Mouse (Mus musculus): ENCODE results near the gene Dmd.
"Not testable (repeated sequence)": the region's sequence is repeated elsewhere in the genome, so short reads cannot be mapped to it uniquely, and the experiment has no call there.

The Dmd gene

DNA sequence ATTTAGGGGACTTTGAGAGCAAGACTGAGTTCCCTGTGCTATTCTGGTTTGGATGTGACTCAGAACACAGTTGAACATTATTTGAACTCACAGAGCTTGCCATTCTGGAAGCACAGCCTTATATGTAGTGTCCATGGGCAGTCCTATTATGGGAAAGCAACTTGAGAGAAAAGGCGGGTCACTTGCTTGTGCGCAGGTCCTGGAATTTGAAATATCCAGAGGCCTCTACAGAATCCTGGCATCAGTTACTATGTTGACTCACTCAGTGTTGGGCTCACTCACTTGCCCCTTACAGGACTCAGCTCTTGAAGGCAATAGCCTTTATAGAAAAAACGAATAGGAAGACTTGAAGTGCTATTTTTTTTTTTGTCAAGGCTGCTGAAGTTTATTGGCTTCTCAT is at the start of gene Dmd:
Dmd (plus strand) TSS at position 241 of the 400 bp plus-strand sequence.
- no peak for DNase-seq (ENCODE audit: extremely low spot score)

DNA sequence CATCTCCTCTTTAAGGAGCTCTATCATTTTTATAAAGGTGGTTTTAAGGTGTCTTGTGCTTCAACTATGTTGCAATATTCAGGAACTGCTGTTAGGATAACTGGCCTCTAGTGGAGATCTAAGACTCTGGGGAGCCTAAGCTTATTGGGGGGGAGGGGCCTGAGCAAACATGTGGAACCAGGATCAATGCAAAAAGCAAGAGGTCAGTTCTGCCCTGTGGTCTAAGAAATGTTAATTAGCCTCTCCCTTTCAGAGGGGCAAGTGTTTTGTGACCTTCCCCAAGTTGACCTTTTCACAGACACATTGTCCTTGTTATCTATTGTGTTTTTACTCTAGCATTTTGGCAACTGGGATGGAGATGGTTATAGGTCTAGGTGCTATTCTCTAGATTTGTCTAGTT is 47.2 kb upstream of the Dmd start:
- no peak for DNase-seq (ENCODE audit: extremely low spot score)

DNA sequence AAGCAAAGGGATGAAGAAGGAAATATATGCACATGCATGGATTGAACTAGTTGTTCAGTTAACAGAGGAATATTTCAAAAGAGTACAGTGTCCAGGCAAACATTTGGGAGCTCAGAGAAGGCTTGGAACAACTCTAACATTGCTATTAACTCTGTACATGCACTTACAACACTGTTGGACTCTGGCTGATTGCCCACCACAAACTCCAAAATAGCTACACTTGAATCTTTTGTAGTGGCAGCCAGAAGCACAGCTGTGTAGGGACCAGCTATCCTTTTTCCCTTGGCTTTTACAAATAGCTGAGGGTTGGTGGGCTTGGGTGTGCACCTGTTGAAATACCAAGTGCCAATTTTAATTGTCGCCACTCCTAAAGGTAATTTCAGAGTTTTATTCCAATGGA is 39.0 kb downstream of the Dmd start:
- DNase-seq (ENCODE audit: extremely low spot score) = no peak

DNA sequence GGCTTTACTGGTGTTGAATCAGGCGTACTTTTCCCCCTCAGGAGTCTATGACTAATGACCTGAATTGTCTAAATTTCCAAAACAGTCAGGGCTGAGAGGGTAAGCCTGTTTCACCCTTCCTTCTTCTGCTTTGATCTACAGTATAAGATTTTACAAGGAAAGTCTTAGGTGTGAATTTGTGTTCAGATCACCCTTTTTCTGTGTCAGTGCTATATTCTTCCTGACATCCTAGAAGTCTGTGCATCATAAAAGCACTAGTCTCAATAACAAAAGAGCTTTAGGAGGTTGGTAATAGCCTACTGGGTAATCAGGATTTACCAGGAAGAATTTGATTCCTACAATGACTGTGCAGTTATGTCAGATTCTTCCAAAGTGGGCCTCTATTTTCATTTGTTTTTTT is 101.5 kb downstream of the Dmd start:
- DNase-seq (ENCODE audit: extremely low spot score) = no peak

DNA sequence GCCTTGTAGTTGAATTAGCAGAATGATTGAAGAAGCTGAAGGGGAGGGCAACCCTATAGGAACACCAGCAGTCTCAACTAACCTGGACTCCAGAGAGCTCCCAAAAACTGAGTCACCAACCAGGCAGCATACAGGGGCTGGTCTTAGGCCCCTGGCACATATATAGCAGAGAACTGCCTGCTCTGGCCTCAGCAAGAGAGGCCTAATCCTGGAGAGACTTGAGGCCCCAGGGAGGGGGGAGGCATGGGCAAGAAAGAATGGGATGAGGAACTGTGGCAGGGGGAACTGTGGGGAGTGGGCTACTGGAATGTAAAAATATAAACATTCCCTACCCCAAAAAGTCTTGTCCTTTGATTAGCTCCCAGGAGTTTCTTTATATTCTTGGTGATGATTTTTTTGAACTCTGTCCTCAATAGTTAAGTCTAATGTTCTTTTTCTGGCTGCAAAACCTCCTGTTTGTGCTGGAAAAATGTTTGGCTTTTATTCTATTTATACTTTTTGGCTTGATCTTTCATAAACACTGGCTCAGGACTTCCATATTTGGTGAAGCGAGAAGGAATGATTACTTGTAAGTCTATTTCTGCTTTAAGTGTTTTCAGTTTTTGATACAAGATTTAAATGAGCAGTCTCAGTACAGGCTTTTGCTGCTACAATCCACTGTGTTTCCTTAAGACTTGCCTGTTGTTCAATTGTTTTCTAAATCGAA is 167.7 kb downstream of the Dmd start:
- DNase-seq (ENCODE audit: extremely low spot score) = no peak

DNA sequence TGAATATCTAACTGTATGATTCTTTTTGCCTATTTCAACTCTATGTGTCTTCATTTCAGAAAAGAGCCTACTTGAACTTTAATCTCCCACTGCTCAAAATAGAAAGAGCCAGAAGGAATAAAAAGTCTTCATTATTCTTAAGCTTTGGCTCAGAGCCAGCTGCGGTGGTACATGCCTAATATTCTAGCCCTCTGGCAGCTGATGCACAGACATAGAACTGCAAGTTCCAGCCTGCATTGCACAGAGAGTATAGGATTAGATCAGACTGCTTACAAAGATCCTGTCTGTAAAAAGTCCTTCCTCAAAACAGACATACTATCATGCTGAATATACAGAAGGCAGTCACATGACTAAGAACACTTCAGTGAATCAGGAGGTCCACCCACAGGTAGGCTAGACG is 168.5 kb downstream of the Dmd start:
- DNase-seq (ENCODE audit: extremely low spot score) = no peak

DNA sequence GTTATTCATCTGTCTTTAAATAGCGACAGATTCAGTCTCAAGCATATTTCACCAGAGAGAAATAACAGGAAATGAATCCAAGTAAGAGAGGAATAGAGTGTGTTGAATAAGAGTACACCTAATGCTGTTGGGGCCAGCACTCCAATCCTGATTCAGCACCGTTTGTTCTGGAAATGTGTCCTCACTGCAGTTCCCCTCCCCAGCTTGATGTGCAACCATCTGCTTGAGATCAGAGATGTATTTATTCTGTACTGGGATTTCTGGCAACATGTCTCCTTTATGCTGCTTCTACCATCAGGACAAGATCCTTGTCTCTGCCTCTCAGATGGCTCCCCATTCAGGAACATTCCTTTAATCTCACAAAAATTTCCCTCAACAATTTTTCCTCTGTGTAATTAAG is 271.9 kb downstream of the Dmd start:
- DNase-seq (ENCODE audit: extremely low spot score) = no peak

DNA sequence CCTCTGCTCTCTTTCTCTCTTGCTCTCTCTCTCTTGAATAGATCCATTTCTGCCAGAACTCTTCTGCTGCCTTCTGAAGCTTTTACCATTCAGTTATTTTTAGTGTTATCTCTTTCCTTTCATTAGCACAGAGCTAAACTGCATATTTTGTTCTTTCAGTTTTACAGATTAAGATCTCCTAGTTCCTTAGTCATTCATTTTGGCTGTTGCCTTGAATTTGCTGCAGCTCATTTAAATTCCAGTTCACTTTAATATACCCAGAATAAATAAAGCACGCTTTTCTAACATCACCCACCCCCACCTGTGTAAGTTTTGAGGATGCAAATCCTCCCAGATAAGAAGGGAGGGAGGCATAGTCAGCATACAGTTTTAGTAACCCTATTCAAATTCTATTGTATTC is 272.4 kb downstream of the Dmd start:
- no peak for DNase-seq (ENCODE audit: extremely low spot score)

DNA sequence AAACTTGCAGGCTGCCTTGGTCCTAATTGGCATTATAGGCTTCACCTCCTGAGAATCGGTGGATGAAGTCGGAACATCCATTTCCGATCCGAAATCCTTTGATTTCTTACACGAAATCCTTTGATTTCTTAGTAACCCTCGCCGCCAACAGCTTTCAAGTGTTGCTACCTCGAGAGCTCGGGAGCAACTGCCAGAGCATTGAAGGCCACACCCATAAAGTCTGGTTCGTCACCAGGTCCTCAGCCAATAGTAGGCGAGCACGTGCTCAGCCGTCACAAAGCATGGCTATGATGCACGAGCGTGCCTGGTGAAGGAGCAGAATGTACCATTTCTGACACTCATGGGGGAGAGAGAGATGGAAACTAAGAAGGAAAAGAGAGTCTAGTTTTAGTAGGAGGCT is 538.9 kb downstream of the Dmd start, which contains the start of gene Tsga8:
Tsga8 (minus strand) TSS at position 327 of the 400 bp plus-strand sequence.
- no peak for DNase-seq (ENCODE audit: extremely low spot score)

DNA sequence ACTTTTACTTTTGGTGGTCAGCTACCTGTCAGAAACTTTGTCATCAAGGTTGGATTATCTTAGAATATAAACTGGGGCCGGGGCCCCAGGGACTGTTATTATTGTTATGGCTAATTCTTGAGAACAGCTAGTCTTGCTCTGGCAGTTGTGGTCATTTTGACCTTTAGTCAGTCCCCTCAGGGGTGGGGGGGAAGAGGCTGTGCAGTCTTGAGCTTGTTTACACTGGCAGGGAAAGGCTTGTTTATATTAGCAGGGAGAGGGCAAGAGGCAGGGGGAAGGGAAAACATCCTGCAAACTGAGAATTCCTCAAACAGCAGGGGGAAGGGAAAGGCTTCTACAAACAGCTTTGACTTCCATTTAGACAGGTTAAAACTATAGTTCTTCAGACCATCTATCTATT is 726.3 kb downstream of the Dmd start:
- peak; percentile 41 for DNase-seq (ENCODE audit: extremely low spot score)

DNA sequence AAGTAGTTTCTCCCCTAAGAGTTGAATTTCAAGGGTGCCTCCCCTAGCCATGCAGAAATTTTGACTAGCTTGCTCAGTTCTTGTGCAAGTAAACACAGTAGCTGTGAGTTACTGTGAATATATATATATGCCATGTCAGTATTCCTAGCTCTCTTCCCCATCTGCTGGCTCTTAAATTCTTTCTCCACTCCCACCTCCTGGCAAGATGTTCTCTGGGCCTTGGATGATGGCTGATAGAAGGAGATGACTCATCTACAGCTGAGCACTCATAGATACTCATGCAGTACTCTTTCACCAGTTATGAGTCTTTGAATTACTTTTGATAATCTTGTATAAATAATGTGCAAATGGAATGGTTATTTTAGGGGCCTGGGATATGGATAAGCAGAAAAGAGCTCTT is 737.9 kb downstream of the Dmd start:
- no peak for DNase-seq (ENCODE audit: extremely low spot score)

DNA sequence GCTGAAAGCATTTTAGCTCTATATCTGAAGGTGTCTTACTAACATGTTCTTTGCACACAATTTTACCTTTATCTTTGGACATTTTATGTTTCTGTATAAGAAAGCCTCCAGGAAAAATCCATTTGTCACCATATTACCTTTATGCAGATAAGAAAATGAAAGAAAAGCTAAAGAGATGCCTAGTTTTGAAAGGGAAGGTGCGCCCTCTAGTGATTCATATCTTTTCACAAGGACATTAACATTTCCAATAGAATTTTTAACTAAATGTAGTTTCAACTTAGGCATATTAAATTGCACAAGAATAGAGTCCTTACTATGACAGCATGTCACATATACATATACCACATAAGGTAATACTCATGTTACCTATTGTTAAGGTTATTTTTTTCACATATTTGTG is 791.9 kb downstream of the Dmd start:
- DNase-seq (ENCODE audit: extremely low spot score) = no peak

DNA sequence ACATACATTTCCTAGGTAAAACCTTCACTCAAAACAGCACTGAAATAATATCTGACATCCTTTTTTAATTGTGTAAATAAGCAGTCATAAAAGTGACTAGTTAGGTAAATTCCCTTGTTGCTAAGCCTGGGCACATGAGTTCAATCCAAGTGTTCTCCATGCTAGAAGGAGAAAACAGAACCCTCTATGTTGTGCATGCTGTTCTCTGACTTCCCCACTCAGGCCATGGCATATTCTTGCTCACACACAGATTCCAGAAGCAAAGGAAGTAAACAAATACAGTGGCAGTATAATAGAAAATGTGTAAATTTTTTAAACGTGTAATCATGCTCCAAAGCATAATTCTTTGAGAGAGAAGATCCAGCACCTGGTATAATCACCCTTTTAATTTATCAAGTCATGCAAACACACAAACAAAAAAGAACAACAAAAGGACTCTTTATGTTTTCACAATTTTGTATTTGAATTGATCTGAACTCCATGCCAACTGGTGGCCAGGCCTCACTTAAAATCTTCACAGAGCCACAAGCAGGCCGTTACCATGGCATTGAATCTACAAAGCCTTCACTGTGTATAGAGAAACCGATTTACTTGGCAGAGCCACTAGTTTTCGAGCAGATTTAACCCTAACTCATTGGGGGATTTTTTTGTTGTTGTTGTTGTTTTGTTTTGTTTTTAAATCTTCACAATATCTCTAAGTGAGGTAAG is 797.8 kb downstream of the Dmd start:
- no peak for DNase-seq (ENCODE audit: extremely low spot score)

DNA sequence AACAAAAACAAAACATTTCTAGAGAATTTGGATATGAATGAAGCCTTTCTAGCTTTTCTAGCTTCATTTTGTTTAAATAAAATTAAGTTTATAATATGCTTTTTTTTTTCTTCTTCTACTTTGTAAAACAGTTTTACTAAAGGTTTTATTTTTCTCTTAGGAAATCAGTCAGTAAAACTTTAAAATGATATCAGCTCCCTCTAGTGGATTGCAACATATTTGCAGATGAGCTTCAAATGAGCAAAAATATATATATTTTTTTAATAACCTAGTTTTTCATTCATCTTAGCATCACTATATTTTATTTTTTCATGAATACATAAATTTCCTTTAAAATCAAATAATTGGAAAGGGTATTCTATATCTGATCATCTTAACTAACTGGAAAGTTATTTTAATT is 838.7 kb downstream of the Dmd start:
- DNase-seq (ENCODE audit: extremely low spot score) = no peak

DNA sequence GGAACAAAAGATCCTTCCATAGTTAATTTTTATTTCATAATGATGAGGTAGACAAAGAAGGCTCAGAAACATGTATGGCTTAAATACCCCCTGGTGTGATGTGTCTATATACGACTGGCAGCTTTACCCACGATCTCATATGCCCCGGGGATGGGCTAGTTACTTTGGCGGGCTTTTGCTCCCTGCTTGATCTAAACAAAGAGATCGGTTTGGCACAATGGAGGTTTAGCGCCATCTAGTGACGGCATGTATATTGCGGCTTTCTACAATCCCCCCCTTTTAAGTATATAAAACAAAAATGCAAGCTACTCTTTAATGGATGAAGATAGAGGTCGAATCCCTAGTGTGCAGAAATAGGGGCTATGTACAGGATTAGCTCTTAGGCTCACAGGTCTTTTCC is 918.8 kb downstream of the Dmd start:
- DNase-seq (ENCODE audit: extremely low spot score) = peak; percentile 12

DNA sequence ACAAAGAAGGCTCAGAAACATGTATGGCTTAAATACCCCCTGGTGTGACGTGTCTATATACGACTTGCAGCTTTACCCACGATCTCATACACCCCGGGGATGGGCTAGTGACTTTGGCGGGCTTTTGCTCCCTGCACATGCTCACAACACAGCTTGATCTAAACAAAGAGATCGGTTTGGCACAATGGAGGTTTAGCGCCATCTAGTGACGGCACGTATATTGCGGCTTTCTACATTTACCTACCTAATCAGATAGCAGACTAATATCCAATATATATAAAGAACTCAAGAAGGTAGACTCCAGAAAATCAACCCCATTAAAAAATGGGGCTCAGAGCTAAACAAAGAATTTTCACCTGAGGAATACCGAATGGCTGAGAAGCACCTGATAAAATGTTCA is 926.7 kb downstream of the Dmd start:
- not testable (repeated sequence) for DNase-seq (ENCODE audit: extremely low spot score)

DNA sequence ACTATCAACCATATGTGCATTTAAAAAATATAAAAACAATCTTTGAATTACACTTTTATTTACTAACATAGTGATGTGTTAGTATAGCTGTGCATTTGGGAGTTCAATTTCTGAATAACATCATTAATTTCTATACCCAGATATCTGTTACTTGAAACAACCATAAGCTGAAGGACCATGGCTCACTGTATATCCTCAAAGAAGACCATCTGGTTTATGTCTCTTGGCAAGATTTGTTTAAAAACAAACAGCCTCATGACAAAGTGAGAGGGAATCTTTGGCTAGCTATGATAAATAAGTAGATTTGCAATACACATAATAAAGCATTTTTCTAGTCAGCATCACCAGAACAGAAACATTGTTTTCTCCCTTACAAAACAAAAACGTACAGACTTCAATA is 1027.2 kb downstream of the Dmd start:
- DNase-seq (ENCODE audit: extremely low spot score) = no peak

DNA sequence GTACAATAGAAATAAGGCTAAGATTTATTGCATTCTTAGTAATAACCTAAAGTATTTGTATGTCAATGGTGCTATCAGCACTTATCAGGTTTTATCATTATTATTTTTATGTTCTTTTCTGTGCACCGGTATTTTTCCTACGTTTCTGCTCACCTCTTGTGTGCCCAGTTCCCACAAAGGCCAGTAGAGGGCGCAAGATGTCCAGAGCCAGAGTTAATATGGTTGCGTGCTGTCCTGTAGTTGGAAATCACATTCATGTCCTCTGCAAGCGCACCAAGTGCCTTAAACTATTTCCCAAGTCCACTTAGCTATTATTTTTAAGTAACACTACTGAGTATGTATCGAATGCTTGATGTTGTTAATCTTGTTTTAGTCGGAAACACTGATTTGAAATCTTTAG is 1052.6 kb downstream of the Dmd start:
- DNase-seq (ENCODE audit: extremely low spot score) = peak; percentile 34

DNA sequence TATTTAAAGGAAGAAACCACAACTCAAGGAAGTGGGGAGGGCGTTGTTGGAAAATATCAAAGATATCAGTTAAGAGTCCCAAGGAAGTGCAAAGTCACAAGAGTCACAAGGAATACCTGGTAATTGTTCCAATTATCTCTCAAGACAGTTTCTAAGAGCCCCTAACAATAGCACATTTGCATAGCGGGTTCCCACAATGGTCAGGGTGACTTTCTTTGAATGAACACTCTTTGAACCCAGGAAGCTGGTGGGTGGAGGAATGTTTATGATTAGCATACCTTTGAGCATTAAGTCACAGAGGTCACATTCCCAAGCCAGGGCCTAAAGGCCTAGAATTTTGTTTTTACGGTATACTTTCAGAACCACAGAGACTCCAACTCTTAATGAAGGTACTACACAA is 1113.8 kb downstream of the Dmd start:
- DNase-seq (ENCODE audit: extremely low spot score) = not testable (repeated sequence)

DNA sequence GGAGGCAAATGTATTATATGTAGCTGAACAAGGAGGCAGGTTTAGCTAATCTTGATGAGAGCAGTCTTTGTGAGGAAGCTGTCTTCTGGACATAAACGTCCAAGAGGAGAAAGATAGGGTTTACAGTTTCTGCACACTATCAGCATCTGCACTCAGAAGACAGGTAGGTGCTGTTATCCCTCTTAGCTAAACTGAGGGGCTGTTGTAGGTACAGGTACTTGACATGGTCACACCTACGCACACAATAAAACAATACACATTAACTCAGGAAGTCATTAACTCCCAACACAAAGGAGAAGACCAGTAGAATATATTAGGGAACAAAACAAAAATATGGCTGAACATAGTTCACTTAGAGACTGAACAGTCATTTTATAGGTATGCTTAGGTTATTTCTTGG is 1217.2 kb downstream of the Dmd start:
- DNase-seq (ENCODE audit: extremely low spot score) = no peak

DNA sequence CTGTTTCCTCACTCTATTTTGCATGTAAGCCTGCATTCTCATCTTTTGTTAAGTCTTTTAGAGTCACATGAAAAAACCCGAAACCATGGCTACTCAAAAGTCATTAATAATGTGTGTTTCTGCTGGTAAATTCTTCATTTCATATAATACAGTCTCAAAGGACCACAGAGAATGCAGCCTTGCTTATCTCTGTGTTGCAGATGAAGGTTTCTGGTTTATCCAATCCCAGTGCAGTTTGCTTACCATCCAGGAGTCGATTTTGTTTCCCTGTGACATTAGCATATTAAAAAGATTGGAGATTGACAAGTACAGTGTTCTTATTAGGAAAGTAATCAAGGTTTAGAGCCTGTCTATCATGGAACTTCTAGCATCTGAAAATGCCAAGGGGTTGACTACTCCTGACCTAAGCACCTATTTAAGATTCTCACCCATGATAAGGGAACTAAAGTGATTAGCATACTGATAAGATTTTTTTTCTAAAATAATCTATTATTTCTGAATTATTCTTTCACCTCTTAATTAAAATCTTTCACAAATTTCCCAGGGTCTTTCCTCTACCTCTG is 1292.7 kb downstream of the Dmd start:
- DNase-seq (ENCODE audit: extremely low spot score) = no peak

DNA sequence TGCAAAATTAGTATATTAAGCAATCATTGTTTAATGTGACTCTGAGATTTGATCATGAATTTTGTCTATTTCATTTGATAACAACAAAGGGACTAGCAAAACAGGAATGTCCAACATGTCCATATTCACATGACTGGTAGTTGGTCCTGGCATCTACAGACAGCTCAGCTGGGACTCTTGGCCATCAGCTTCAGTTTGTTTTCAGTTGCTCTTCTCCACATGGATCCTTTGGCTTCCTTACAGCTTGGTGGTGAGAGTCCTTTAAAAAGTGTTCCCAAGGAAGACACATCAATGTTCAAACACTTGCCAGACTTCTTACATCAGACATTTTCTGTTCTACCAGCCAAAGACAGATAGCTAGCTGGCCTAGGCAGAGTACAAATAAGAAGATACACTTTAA is 1381.9 kb downstream of the Dmd start:
- no peak for DNase-seq (ENCODE audit: extremely low spot score)

DNA sequence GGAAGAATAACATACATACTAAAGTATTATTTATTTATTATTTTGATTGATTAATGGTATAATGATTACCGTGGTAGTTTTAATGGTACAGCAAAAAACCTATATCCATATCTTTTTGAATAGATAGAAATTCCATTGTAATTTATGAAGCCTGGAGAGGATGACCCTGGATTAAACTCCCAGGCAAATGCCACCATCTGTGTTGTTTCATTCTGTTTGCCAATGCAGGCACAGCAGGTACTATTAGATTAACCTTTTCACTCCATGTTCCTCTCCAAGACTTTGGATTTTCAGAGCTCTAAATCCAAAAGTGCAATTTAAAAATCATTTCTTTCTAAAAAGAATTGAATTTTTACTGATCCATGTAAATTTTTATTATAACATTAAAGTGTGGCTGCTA is 1383.5 kb downstream of the Dmd start:
- no peak for DNase-seq (ENCODE audit: extremely low spot score)
